Mouse (Mus musculus) layer of hippocampus, postnatal 25 days (tissue): ENCODE results near the gene Flnb. TPM values are rescaled to one million over a fixed set of nuclear protein-coding genes. Genes with fewer than 3 reads are reported as not detected.

Experiments
- DNase-seq, 2 experiments: peaks; one replicate each; pipeline ENCODE4 v3.0.0; 2022; ENCODE audit warnings: mixed read lengths in 2 of 2, low spot score in 1 of 2; ENCODE audit errors: extremely low spot score in 1 of 2
- total RNA-seq, 2 experiments: library from RNA; stranded (reverse); gene quantifications; 2 replicates each; pipeline ENCODE4 v1.2.3; 2021

Gene Flnb
- total RNA-seq, 2 experiments from 2014 or later = 37.2 to 68.2 TPM

DNA sequence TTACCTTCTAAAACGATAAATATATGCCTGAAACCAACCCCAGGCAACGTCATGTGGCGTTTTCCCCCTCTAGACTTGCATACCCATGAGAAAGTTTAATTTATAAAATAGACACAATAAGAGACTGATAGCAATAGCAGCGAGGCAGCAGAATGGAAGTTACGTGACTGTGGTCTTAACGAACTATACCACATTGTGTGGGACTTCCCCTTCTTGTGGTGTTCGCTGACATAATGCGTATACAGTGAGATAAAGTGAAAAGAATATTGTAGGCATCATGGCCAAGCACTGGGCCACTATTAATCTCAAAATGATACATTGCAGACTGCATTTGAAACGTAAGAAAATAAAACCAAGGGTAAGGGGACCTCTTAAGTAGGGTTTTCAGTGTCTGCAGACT, 72.1 kb downstream of the Flnb start:
- no peak for DNase-seq

DNA sequence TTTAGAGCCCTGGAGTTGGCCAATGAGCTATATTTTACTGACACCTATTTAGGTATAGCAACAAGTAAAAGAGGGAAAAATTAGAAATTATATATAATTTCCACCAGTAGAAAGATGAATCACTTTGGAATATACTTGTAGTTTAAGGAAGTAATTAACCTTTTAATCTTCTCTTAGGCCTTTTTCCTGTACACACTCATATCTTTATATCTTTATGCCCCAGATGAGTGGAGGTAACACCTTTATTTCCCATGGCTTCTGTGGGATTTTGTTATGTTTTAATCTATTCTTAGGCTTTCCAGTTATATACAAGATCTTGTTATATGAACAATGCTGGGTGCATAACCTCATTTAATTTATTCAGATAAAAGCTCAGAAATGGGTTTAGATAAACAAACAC, 73.6 kb downstream of the Flnb start:
- DNase-seq = no peak

DNA sequence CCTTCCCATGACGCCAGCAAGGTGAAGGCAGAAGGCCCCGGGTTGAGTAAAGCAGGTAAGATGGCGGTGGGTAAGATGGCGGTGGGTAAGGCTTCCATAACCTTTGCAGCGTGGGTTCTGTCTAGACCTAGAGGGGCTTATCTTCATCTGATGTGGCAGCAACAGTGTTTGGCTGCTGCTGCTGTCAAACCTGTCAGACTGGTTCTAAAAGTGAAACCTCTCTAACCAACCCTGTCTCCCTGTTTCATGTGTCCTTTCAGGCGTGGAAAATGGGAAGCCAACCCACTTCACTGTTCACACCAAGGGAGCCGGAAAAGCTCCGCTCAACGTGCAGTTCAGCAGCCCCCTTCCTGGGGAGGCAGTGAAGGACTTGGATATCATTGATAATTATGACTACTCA, 78.4 kb downstream of the Flnb start:
- no peak for DNase-seq

DNA sequence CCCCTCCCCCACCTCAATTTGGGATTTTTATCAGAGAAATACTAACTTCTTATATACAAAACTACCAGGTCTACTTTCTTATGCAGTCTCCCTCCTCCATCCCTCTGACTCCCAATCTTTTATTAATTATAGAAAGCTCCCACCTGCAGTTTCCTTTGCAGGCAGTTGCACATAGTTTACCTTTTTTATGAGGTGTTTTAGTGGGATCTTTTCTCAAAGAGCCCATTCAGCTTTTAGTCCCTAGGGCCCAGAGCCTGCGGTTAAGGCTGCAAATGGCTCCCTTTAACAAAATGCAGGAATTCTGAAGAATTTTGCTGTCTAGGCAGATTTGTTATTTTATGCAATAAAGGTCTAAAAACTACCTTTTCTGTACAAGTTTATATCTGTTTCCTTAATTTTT, 78.9 kb downstream of the Flnb start:
- no peak for DNase-seq

DNA sequence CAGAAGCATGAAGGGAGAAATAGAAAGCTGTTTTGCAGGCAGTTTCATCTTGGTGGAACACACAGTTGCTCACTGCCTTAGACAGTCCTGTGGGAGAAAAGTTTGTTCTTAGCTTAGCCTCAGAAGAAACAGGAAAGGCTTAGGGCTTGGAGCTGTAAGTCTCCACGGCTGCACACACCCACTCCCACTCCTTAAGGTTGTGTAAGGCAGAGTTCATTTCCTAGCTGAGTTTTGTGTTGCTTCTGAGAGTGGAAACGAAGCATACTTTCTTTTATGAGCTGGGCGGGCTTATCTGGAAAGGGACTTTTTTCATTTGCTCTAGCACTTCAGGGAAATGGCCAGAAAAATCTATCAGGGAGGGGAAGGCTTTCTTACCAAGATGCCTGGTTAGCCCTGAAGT, 82.2 kb downstream of the Flnb start:
- no peak for DNase-seq

DNA sequence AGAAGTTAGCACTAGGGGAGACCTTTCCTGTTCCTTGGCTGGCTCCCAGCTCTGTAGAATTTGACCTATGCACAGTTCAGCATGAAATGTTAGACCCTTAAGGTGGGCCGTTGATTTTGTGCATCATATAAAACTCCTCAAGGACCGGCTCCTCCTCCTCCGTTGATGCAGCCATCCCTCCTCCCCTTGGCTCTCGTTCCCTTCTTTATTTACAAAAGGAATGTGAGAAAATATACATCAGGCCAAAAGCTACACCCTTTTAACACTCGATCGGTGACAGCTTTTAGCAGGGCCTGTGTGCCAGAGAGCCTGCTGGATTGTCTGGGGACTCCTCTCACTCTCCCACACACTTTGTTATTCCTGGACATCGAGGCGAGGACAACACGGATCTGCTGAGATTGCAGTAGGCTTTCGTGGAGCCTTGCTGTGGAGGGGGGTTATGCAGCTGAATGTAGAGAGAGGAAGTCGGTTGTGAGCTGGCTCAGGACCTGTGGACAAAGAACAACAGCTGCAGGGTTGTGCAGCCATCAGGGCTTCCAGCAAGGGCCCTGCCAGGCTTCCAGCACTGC, 82.8 kb downstream of the Flnb start:
- DNase-seq = peak in 1 of 2 experiments; percentile 14

DNA sequence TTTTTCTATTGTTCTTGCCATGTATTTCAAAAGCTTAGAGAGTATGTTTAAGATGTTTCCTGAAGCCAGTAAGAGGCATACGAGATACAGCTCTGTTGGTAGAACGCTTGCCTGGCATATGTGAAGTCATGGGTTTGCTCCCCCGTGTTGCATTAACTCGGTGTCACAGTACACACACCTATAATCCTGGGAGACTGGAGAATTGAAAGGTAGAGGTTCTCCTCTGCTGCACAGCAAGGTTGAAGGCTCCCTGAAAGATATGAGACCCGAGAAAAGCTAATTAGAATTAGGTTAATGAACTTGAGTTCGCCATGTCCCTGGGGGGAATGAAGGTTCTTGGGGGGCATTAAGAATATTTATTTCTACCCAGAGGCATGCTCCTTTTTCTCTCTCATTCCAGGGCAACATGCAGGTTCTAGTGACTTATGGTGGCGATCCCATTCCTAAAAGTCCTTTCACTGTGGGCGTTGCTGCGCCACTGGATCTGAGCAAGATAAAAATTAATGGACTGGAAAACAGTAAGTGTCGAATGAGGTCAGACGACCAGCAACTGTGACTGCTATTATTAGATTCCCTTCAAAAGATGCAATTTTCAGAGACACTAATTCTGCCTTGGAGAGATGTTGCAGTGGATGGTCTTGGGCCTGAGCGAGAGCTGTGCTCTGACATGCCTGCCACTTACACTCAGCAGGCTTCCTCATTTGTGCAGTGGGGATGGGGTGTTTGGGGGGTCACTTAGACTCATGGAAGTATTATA, 83.9 kb downstream of the Flnb start:
- DNase-seq = no peak

DNA sequence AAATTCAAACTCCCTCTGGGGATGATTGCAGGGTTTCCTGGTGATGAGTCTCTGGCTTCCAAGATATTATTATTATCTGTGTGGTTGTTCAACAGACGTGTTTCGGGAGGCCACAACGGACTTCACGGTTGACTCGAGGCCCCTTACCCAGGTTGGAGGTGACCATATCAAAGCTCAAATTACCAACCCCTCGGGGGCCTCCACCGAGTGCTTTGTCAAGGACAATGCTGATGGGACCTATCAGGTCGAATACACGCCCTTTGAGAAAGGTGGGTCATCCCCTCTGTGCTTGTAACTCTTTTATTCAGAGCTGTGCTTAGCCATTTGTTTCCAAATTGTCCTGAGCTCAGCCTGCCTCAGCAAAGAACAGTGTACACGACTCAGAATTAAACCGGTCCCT, 89.3 kb downstream of the Flnb start:
- DNase-seq = no peak

DNA sequence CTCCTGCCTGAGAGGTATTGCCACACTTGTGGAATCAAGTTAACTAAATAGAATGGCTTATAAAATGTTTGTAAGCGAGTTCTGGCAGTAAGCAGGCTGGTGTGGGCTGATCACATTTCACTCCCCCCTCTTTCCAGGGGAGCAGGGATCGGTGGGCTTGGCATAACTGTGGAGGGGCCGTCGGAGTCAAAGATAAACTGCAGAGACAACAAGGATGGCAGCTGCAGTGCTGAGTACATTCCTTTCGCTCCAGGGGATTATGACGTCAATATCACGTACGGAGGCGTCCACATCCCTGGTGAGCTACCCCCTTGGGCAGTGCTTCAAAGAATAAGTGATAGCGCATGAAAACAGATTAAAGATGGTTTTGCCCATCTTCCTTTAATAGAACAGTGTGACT, 91.7 kb downstream of the Flnb start:
- no peak for DNase-seq

DNA sequence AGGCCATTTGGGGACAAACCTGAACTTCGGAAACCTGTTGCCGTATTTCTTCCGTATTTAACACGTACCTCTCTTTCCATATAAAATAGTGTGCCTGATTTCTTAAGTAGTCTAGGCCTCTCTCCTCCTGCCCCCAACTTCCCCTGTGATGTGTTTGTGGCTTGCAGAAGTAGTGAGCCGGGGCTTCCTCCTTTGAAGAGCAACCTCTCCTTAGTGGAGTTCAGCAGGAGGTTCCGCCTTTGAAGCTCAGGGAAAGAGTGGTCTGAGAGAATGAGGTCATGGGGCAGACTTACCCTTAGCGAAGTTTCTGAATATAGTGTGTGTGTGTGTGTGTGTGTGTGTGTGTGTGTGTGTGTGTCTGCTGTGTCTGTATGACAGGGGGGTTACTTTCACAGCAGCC, 96.1 kb downstream of the Flnb start:
- no peak for DNase-seq

DNA sequence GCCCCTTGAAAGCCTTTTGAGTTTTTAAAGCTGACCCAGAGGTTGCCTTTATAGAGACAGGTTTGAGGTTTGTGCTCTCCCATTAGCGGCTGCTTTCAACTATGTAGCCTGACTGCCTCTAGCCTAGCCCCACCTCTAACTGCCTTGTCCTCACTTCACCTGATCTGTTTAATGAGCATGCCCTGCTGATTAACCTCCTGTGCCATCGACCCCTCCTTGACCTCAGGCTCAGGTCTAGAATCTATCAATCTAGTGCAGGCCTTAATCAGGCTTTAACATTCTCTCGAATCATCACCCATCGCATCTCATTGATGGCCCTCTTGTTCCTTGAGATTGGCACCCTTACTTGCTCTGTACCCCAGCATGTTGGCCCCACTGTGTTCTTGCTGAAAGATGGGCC, 96.7 kb downstream of the Flnb start:
- DNase-seq = no peak

DNA sequence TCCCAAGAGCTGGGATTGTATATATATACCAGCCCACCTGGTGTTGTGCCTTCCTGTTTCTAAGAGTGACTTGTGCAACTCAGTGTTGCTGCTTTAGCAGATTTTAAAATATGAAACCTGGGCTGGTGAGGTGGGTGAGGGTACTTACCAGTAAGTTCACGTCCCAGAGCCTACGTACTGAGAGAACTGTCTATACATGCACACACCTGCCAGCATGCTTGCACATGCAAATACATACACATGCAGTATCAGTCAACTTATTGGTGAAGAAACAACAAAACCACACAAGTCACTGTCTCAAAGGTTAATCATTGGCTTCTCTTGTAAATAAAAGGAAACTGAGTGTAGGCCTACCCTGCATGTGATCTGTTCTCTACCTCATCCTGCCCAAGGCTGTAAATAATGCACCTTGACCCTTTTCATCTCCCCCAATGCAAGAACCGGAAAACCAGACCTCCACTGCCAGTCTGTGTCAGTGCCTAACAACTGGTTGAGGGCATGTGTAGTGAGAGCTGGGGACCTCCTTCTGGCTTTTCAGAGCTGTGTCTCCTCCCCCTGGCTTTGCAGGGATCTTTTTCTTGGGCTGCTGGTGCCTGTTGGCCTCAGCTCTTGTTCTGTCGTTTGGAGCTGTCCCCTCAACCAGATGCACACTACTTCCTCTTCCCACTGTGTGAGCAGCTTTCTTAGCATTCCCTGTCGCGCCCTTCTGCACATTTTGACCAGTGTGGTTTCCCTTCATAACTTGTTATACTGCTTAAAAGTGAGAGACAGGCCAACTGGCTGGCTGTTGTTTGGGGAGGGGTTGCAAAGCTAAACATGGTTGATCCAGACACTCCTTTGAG, 100.6 kb downstream of the Flnb start:
- no peak for DNase-seq

DNA sequence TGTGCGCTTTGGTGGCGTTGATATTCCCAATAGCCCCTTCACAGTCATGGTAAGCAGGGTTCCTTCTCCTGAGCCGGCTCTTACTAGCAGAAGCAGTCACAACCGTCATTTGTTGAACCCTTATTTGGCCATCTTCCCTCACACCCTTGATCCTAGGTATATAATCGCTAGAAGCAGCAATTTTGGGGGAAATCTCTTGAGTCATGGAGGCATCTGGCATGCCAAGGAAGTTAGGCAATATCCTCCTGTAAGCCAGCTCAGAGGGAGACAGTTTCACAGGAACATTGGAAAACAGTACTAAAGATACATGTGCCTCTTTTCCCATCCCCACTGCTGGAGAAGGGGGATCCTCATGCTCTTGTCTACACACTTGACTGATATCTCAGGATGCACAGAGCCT, 101.6 kb downstream of the Flnb start:
- no peak for DNase-seq

DNA sequence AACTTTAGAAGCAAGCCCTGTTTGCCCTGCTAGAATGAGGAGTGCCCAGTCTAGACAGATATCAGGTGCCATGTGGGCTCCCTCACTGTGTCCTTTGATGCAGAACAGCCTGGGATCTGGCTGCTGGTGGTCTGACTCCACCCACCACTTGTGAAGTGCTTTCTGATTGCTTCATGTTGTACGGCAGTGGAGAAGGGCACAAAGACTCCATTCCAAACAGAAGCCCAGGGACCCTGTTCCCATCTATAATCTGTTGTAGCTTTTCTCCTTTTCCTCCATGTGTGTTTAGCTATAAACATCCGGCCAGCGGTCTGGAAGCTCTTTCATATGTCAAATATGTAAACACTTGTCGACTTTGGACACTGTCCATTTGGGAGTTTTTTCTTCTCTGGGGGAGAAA, 102.2 kb downstream of the Flnb start:
- DNase-seq = no peak

DNA sequence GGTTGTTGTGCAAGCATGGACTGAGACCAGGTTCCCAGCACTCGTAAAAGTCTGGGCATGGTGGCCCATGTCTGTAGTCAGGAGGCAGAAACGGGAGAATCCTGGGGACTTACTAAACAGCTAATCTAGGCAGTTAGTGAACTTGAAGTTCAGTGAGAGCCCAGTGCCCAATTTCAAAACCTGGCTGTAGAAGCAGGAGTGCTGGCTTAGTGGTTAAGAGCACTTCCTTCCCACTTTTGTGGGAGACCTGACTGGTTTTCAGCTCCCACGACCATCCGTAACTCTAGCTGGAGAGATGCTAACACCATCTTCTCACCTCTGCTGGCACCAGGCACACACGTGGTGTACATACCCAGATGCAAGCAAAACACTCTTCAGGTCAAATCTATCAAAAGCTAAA, 103.7 kb downstream of the Flnb start:
- DNase-seq = no peak

DNA sequence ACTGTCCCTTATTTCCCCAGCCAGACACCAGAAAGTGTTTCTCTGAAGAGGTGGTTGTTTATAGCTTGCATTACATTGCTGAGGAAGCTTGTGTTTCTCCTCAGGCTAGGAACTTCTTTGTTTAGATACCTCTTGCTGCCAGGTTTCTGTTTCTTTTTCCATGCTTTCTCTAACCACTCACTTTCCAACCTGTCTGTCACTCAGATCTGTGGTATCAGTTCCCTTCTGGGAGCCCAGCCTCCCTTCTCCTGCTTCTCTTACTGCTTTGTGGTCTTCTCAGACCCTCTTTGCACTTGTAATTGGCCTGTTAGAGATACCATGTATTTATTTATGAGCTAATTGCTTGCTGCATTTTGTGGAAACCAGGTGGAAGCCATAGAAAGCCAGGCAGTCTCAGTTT, 105.9 kb downstream of the Flnb start:
- no peak for DNase-seq

DNA sequence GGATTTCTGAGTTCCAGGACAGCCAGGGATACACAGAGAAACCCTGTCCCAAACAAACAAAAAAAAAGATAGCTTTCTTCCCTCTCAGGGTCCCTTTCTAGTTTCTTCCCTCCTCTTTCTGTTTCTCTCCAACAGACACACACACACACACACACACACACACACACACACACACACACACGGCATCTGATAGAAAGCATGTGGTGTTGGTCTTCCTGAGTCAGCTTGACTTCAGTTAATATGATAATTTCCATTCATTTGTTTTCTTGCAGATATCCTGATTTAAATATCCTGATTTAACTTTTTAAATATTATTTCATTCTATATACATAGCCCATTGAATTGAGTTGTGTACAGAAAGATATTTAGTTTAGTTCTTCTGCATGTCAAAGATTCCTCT, 110.6 kb downstream of the Flnb start:
- DNase-seq = no peak

DNA sequence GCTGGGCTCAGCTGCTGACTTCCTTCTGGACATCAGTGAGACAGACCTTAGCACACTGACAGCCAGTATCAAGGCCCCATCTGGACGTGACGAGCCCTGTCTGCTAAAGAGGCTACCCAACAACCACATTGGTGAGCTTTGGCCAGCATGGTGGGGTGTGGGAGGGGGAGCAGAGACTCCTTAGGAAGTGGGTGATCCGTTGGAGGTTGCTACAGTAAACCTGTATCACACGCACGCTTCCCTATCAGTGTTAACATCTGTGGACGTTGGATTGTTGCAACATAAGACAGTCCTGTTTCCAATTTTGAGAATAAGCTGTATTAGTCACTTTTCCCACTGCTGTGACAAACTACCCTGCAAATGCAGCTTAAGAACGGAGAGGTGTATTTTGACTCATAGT, 111.3 kb downstream of the Flnb start:
- DNase-seq = no peak

DNA sequence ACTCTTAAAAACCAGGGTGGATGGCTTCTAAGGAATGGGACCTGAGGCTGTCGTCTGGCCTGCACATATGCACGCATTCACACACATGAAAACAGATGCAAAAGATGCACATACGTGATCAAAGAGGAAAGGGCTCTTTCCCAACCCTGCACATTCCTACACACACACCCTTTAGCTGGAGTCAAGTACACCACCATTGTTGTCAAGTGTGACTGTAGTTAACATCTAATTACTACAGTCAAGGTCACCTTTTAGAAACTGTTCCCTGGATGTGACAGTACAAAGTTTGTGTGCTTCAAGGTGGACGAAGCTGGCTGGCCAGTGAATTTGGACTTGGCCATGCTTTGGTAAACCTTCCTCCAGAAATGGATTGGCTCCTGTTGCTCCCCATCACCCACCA, 114.4 kb downstream of the Flnb start:
- DNase-seq = no peak

DNA sequence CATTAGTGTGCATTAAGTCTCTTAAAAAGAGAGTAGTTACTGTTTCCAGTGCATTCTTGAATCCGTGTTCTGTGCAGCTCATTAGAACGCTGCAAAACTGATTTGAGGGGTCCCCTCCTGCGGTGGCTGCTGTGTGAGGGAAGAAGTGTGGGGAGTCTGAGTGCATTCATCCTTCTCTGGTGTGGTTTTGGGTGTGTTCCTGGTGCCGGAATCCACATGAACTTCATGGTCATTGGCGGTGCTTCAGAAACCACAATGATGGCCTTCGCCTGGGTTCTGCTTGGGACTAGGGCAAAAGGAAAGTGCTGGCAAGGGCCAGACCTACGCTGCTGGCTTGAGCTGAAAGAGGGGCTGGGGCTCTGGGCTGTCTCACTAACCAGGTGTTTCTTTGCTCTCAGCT, 116.4 kb downstream of the Flnb start:
- no peak for DNase-seq

DNA sequence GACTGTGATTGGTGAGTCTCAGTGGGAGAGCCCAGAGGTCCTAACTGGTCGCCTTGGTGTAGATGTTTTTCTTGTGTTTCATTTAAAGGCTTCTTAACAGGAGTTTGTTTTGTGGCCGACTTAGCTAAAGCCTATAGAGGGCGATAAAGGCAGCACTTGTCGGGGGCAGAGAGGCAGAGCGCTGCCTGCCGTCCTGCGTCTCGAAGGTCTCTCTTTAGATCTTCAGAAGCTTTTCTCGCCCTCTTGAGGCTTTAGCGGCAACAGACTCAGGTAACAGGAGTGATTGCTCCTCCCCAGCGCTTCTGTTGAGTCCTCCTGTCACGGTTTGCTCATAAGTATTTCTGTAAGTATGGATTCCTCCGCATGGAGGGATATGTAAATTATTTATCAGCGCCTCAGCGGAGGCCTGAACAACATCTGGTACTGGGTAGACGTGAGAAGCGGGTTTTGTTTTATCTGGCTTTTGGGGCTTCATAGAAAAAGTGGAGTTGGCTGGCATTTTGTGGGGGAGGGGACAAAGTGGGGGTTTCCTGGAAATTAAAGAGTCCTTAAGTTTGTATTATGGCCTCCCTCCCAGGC, 119.4 kb downstream of the Flnb start:
- DNase-seq = no peak
